Mouse (Mus musculus) splenic B cell, adult 2 months (primary cell): Measurements from ENCODE around the gene Utp3.

Experiments
- DNase-seq: peaks from one replicate; pipeline ENCODE4 v3.0.0-alpha.2; 2011; ENCODE audit warnings: low read depth, low spot score
- H3K27me3 ChIP-seq: 2 replicates; pipeline ENCODE4 v1.6.1; 2012; ENCODE audit warnings: mild to moderate bottlenecking, low read length, moderate library complexity, mixed read lengths; ENCODE audit not compliant: control insufficient read depth, poor library complexity, insufficient read depth, severe bottlenecking
- H3K36me3 ChIP-seq: 2 replicates; pipeline ENCODE4 v1.6.1; 2012; ENCODE audit warnings: mild to moderate bottlenecking, low read length, moderate library complexity, mixed read lengths; ENCODE audit not compliant: control insufficient read depth, poor library complexity, insufficient read depth, severe bottlenecking

Gene Utp3

GRCm38 (mm10) chr5:88562863-88563780 is 8.9 kb downstream of the Utp3 start:
- H3K27me3 ChIP-seq: no peaks in the 10 kb centered on the region
- H3K36me3 ChIP-seq: no peaks in the 10 kb centered on the region
- DNase-seq: no peak

- Histone ChIP-seq H3K27me3 (no peaks in the 10 kb centered on the region), H3K36me3 (no peaks in the 10 kb centered on the region)
- peak; percentile 82 for DNase-seq
Measured at GRCm38 (mm10) chr5:88564501-88565147, 10.4 kb downstream of the Utp3 start, which contains the start of gene Rufy3. Gene Rufy3, plus strand, starts transcription at chr5:88565040.

GRCm38 (mm10) chr5:88565148-88566033 is 11.1 kb downstream of the Utp3 start:
- H3K36me3 ChIP-seq: no peaks in the 10 kb centered on the region
- no peaks in the 10 kb centered on the region for H3K27me3 ChIP-seq
- DNase-seq: peak; percentile 43

- no peaks in the 10 kb centered on the region for H3K27me3 ChIP-seq
- DNase-seq: peak; percentile 38
Measured at GRCm38 (mm10) chr5:88566034-88566841, 12.0 kb downstream of the Utp3 start.

GRCm38 (mm10) chr5:88569541-88569940 is 15.3 kb downstream of the Utp3 start:
- DNase-seq: no peak
- Histone ChIP-seq H3K36me3 (no peaks in the 10 kb centered on the region), H3K27me3 (no peaks in the 10 kb centered on the region)

More at GRCm38 (mm10) chr5:88566034-88566841, 12.0 kb downstream of the Utp3 start:
- H3K36me3 ChIP-seq: no peaks in the 10 kb centered on the region

- DNase-seq: peak; percentile 31
- Histone ChIP-seq H3K27me3 (no peaks in the 10 kb centered on the region), H3K36me3 (no peaks in the 10 kb centered on the region)
Measured at GRCm38 (mm10) chr5:88574829-88575228, 20.6 kb downstream of the Utp3 start.

- H3K36me3 ChIP-seq: no peaks in the 10 kb centered on the region
- no peak for DNase-seq
Measured at GRCm38 (mm10) chr5:88575506-88576338, 21.5 kb downstream of the Utp3 start.

GRCm38 (mm10) chr5:88580681-88581080 is 26.4 kb downstream of the Utp3 start:
- H3K36me3 ChIP-seq: no peaks in the 10 kb centered on the region
- DNase-seq: no peak
- H3K27me3 ChIP-seq: no peaks in the 10 kb centered on the region

More at GRCm38 (mm10) chr5:88575506-88576338, 21.5 kb downstream of the Utp3 start:
- no peaks in the 10 kb centered on the region for H3K27me3 ChIP-seq

- DNase-seq: no peak
- no peaks in the 10 kb centered on the region for H3K27me3 ChIP-seq
- H3K36me3 ChIP-seq: no peaks in the 10 kb centered on the region
Measured at GRCm38 (mm10) chr5:88581343-88581742, 27.1 kb downstream of the Utp3 start.

GRCm38 (mm10) chr5:88583271-88584031 is 29.2 kb downstream of the Utp3 start:
- no peak for DNase-seq
- no peaks in the 10 kb centered on the region for H3K36me3 ChIP-seq
- no peaks in the 10 kb centered on the region for H3K27me3 ChIP-seq

GRCm38 (mm10) chr5:88584061-88584460 is 29.8 kb downstream of the Utp3 start:
- Histone ChIP-seq H3K27me3 (no peaks in the 10 kb centered on the region), H3K36me3 (no peaks in the 10 kb centered on the region)
- DNase-seq: no peak

GRCm38 (mm10) chr5:88586407-88587174 is 32.3 kb downstream of the Utp3 start:
- DNase-seq: no peak
- H3K27me3 ChIP-seq: no peaks in the 10 kb centered on the region
- no peaks in the 10 kb centered on the region for H3K36me3 ChIP-seq
